Mouse (Mus musculus) myocyte (in vitro differentiated cells): ENCODE measurements around the gene Dab1. TPM values are rescaled to one million over a fixed set of nuclear protein-coding genes. Genes with fewer than 3 reads are reported as not detected.

Source experiments
- H3K27me3 ChIP-seq: one replicate; pipeline ENCODE4 v1.6.1; 2011; ENCODE audit not compliant: control insufficient read depth, insufficient read depth, insufficient read length
- H3K36me3 ChIP-seq: one replicate; pipeline ENCODE4 v1.6.1; 2011; ENCODE audit not compliant: control insufficient read depth, insufficient read depth
- H3K4me2 ChIP-seq: one replicate; pipeline ENCODE4 v1.6.1; 2011; ENCODE audit warnings: low read depth, control low read depth
- H3K4me3 ChIP-seq: one replicate; pipeline ENCODE4 v1.5.1; 2011; ENCODE audit warnings: mild to moderate bottlenecking, control low read depth, moderate library complexity
- H3K79me2 ChIP-seq: one replicate; pipeline ENCODE4 v1.6.1; 2011; ENCODE audit not compliant: control insufficient read depth, insufficient read depth
- H3ac ChIP-seq: one replicate; pipeline ENCODE4 v1.6.1; 2011; ENCODE audit not compliant: control insufficient read depth, insufficient read length
- CEBPB ChIP-seq: IDR thresholded peaks from 2 replicates; pipeline ENCODE4 v1.6.1; 2011; ENCODE audit warnings: mild to moderate bottlenecking, moderate library complexity; ENCODE audit not compliant: poor library complexity, insufficient read depth, severe bottlenecking
- E2F4 ChIP-seq: IDR thresholded peaks from one replicate; pipeline ENCODE4 v1.6.1; 2011; ENCODE audit warnings: mild to moderate bottlenecking, control low read depth, moderate library complexity; ENCODE audit not compliant: insufficient read depth
- MAX ChIP-seq: IDR thresholded peaks from one replicate; pipeline ENCODE4 v1.6.1; 2011; ENCODE audit warnings: low read depth, mild to moderate bottlenecking, control low read depth
- MYOD1 ChIP-seq, 3 experiments: IDR thresholded peaks; one replicate each; pipeline ENCODE4 v1.6.1; 2011; ENCODE audit warnings: control low read depth in 2 of 3, low read depth in 2 of 3, mild to moderate bottlenecking in 2 of 3, moderate library complexity in 1 of 3; ENCODE audit not compliant: insufficient read length in 2 of 3, control insufficient read depth in 1 of 3
- MYOG ChIP-seq, 3 experiments: IDR thresholded peaks; one replicate each; pipeline ENCODE4 v1.6.1; 2011; ENCODE audit warnings: control low read depth in 2 of 3, low read depth in 2 of 3, mild to moderate bottlenecking in 2 of 3; ENCODE audit not compliant: insufficient read length in 2 of 3, control insufficient read depth in 1 of 3, insufficient read depth in 1 of 3
- POLR2A ChIP-seq: IDR thresholded peaks from one replicate; pipeline ENCODE4 v1.6.1; 2011; ENCODE audit warnings: low read depth, mild to moderate bottlenecking, control low read depth, moderate library complexity; ENCODE audit not compliant: insufficient read length
- POLR2AphosphoS2 ChIP-seq: IDR thresholded peaks from one replicate; pipeline ENCODE4 v1.6.1; 2011; ENCODE audit warnings: low read depth, control low read depth; ENCODE audit not compliant: insufficient read length
- REST ChIP-seq: IDR thresholded peaks from one replicate; pipeline ENCODE4 v1.6.1; 2011; ENCODE audit warnings: mild to moderate bottlenecking, control low read depth, moderate library complexity; ENCODE audit not compliant: insufficient read depth, insufficient read length
- SRF ChIP-seq: IDR thresholded peaks from one replicate; pipeline ENCODE4 v1.6.1; 2011; ENCODE audit warnings: low read depth; ENCODE audit not compliant: control insufficient read depth, insufficient read length
- TCF12 ChIP-seq: IDR thresholded peaks from one replicate; pipeline ENCODE4 v1.6.1; 2011; ENCODE audit warnings: mild to moderate bottlenecking, control low read depth; ENCODE audit not compliant: poor library complexity, insufficient read depth, severe bottlenecking
- TCF3 ChIP-seq: IDR thresholded peaks from one replicate; pipeline ENCODE4 v1.6.1; 2011; ENCODE audit warnings: low read depth, control low read depth; ENCODE audit not compliant: insufficient read length
- USF1 ChIP-seq: IDR thresholded peaks from one replicate; pipeline ENCODE4 v1.6.1; 2011; ENCODE audit warnings: low read depth, mild to moderate bottlenecking, control low read depth, moderate library complexity
- polyA plus RNA-seq: library from polyadenylated mRNA; unstranded; fragments of >200 nt; fragmentation: generic; extraction: Trizol; gene quantifications from one replicate; pipeline ENCODE4 v1.2.1, GENCODE M21; 2012; ENCODE audit warnings: missing spikeins

Dab1 gene
- polyA plus RNA-seq, 1 experiment: not detected

GRCm38 (mm10) chr4:104404099-104404498, 784.9 kb downstream of the Dab1 start:
- no peaks in the 10 kb centered on the region for H3K27me3 ChIP-seq
- H3ac ChIP-seq: no peak overlapping the region
- H3K4me3 ChIP-seq: no peak overlapping the region
- TF ChIP-seq SRF (no peak), POLR2A (no peak), POLR2AphosphoS2 (no peak), REST (no peak), TCF12 (no peak)
- H3K79me2 ChIP-seq: no peaks in the 10 kb centered on the region
- no peak overlapping the region for H3K4me2 ChIP-seq
- no peaks in the 10 kb centered on the region for H3K36me3 ChIP-seq

GRCm38 (mm10) chr4:104410922-104411321, 791.8 kb downstream of the Dab1 start:
- TF ChIP-seq E2F4 (no peak), REST (no peak), POLR2AphosphoS2 (no peak), SRF (no peak), TCF3 (no peak), USF1 (no peak), CEBPB (no peak)
- Histone ChIP-seq H3K27me3 (no peaks in the 10 kb centered on the region), H3ac (no peak overlapping the region), H3K36me3 (no peaks in the 10 kb centered on the region), H3K4me2 (no peak overlapping the region), H3K79me2 (no peaks in the 10 kb centered on the region), H3K4me3 (no peak overlapping the region)

- TF ChIP-seq CEBPB: no peak
- no peak for TF ChIP-seq USF1
- TF ChIP-seq TCF12: no peak
- TF ChIP-seq E2F4: no peak
- no peak for TF ChIP-seq POLR2A
- TF ChIP-seq MYOG (IDR thresholded peaks at IDR 0.05; ENCODE audit: control insufficient read depth in 1 of 3, insufficient read depth in 1 of 3, insufficient read length in 2 of 3, low read depth in 2 of 3): no peak
Measured at GRCm38 (mm10) chr4:104415482-104415881, 796.3 kb downstream of the Dab1 start.

GRCm38 (mm10) chr4:104418354-104418753, 799.2 kb downstream of the Dab1 start:
- TF ChIP-seq SRF: no peak
- no peak for TF ChIP-seq POLR2AphosphoS2
- no peak for TF ChIP-seq REST
- no peak for TF ChIP-seq MYOG (IDR thresholded peaks at IDR 0.05; ENCODE audit: control insufficient read depth in 1 of 3, insufficient read depth in 1 of 3, insufficient read length in 2 of 3, low read depth in 2 of 3)
- no peak for TF ChIP-seq POLR2A
- TF ChIP-seq TCF12: no peak
- TF ChIP-seq USF1: no peak
- TF ChIP-seq E2F4: no peak
- TF ChIP-seq MYOD1 (IDR thresholded peaks at IDR 0.05; ENCODE audit: control insufficient read depth in 1 of 3, insufficient read length in 2 of 3, low read depth in 2 of 3): no peak
- no peak for TF ChIP-seq TCF3
- TF ChIP-seq MAX: no peak
- TF ChIP-seq CEBPB: no peak
- Histone ChIP-seq H3K79me2 (no peaks in the 10 kb centered on the region), H3K4me2 (no peak overlapping the region), H3K27me3 (no peaks in the 10 kb centered on the region), H3ac (no peak overlapping the region), H3K4me3 (no peak overlapping the region), H3K36me3 (no peaks in the 10 kb centered on the region)

More at GRCm38 (mm10) chr4:104415482-104415881, 796.3 kb downstream of the Dab1 start:
- Histone ChIP-seq H3K36me3 (no peaks in the 10 kb centered on the region), H3ac (no peak overlapping the region), H3K4me3 (no peak overlapping the region), H3K4me2 (no peak overlapping the region), H3K79me2 (no peaks in the 10 kb centered on the region), H3K27me3 (no peaks in the 10 kb centered on the region)

GRCm38 (mm10) chr4:104420983-104421680, 802.0 kb downstream of the Dab1 start:
- H3K27me3 ChIP-seq: no peaks in the 10 kb centered on the region
- H3K4me3 ChIP-seq: no peak overlapping the region
- TF ChIP-seq POLR2A (no peak), TCF12 (no peak), CEBPB (no peak), MAX (no peak), POLR2AphosphoS2 (no peak), USF1 (no peak), REST (no peak), TCF3 (no peak), E2F4 (no peak), MYOD1 (IDR thresholded peaks at IDR 0.05; ENCODE audit: control insufficient read depth in 1 of 3, insufficient read length in 2 of 3, low read depth in 2 of 3) (no peak)
- H3K36me3 ChIP-seq: no peaks in the 10 kb centered on the region
- no peaks in the 10 kb centered on the region for H3K79me2 ChIP-seq
- H3K4me2 ChIP-seq: no peak overlapping the region
- no peak overlapping the region for H3ac ChIP-seq
